Mouse (Mus musculus) liver, postnatal 0 days (tissue): ENCODE measurements around the gene Plekha6. TPM values are rescaled to one million over a fixed set of nuclear protein-coding genes. Genes with fewer than 3 reads are reported as not detected.
A peak's percentile ranks its signal among the peaks of the same experiment; 100 is the strongest.

Experiments used
- ATAC-seq: fragments of 200-750 bp; cut with Nextera tagmentation; 2 replicates; pipeline ENCODE4 v1.8.0; 2017; ENCODE audit warnings: mild to moderate bottlenecking, moderate library complexity
- DNase-seq: peaks from one replicate; pipeline ENCODE4 v3.0.0-alpha.2; 2016
- H3K27ac ChIP-seq: fragments of 300-500 bp; sonication (generic); 2 replicates; pipeline ENCODE4 v1.5.1; 2014; ENCODE audit warnings: antibody characterized with exemption, moderate library complexity, mild to moderate bottlenecking, low read depth
- H3K27me3 ChIP-seq: fragments of 300-500 bp; sonication (generic); 2 replicates; pipeline ENCODE4 v1.6.1; 2014; ENCODE audit warnings: low read length, control low read depth, mixed read lengths; ENCODE audit not compliant: insufficient read depth
- H3K36me3 ChIP-seq: fragments of 300-500 bp; sonication (generic); replicated peaks from 2 replicates; pipeline ENCODE4 v1.6.1; 2014; ENCODE audit warnings: mild to moderate bottlenecking, control low read depth, low read length, moderate library complexity, mixed read lengths; ENCODE audit not compliant: insufficient read depth
- H3K4me1 ChIP-seq: fragments of 300-500 bp; sonication (generic); 2 replicates; pipeline ENCODE4 v1.6.1; 2014; ENCODE audit warnings: antibody characterized with exemption, mild to moderate bottlenecking, control low read depth; ENCODE audit not compliant: insufficient read depth
- H3K4me2 ChIP-seq: fragments of 300-500 bp; sonication (generic); 2 replicates; pipeline ENCODE4 v1.6.1; 2014; ENCODE audit warnings: low read depth, mild to moderate bottlenecking, low read length, moderate library complexity, mixed read lengths
- H3K4me3 ChIP-seq: fragments of 300-500 bp; sonication (generic); 2 replicates; pipeline ENCODE4 v1.5.1; 2014; ENCODE audit warnings: low read depth, low read length
- H3K9ac ChIP-seq: fragments of 300-500 bp; sonication (generic); replicated peaks from 2 replicates; pipeline ENCODE4 v1.6.1; 2014; ENCODE audit warnings: mild to moderate bottlenecking, moderate library complexity
- H3K9me3 ChIP-seq: fragments of 300-500 bp; sonication (generic); 2 replicates; pipeline ENCODE4 v1.6.1; 2016; ENCODE audit warnings: mild to moderate bottlenecking, control low read depth, low read length, mixed read lengths
- CTCF ChIP-seq: sonication (generic); IDR thresholded peaks from 2 replicates; pipeline ENCODE4 v1.5.1; 2016; ENCODE audit warnings: antibody characterized with exemption, low read depth
- EP300 ChIP-seq: IDR thresholded peaks from 2 replicates; pipeline ENCODE4 v1.6.1; 2016; ENCODE audit warnings: antibody characterized with exemption, low read depth, mild to moderate bottlenecking
- WGBS: fragments of 180-500 bp; shearing (Covaris S2); extraction: QIAGEN DNeasy Blood & Tissue Kit; methylation state at CpG from one replicate; pipeline ENCODE4 v1.1.7; 2014; ENCODE audit not compliant: insufficient replicate concordance; 5-methylcytosine and 5-hydroxymethylcytosine counted together
- polyA plus RNA-seq: library from polyadenylated mRNA; unstranded; fragments of >200 nt; fragmentation: Nextera tagmentation; extraction: Ambion mirVana; gene quantifications from 2 replicates; pipeline ENCODE4 v1.2.1, GENCODE M21; 2015

Gene Plekha6
- polyA plus RNA-seq, 1 experiment from 2014 or later, result 3.8 TPM

- DNase-seq, result no peak
- Histone ChIP-seq H3K9me3 (no peaks in the 10 kb centered on the region), H3K36me3 (no peaks in the 10 kb centered on the region), H3K27ac (no peak within 1 kb of the TSS), H3K27me3 (no peaks in the 10 kb centered on the region), H3K4me1 (no peaks in the 10 kb centered on the region), H3K9ac (no peak within 1 kb of the TSS), H3K4me3 (no peak within 1 kb of the TSS), H3K4me2 (no peak within 1 kb of the TSS)
- WGBS, result 82% methylated on average over 13 of the region's 13 CpGs
- no peak for TF ChIP-seq EP300
- TF ChIP-seq CTCF, result no peak
- ATAC-seq, result no peak
These were observed 157.4 kb downstream of the Plekha6 start, which contains the start of gene Kiss1 for GRCm38 (mm10) chr1:133321267-133321925. Kiss1 (plus strand) TSS chr1:133321875.

DNA sequence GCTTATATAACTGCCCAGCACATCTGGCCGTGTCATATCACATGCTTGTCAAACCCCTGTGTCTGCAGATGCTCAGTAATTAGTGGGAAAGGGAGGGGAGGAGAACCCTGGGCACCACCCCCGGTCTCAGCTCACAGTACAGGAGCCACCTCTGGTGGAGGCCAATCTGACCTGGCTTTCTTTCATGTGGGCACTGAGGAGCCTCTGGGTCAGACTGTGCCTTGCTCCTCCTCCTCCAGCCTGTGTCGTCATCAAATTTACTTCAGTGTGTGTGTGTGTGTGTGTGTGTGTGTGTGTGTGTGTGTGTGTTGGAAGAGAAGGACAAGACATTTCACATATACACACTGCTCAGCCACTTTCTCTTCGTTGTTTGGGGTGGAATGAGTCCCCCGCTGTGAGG is 159.3 kb downstream of the Plekha6 start:
- Histone ChIP-seq H3K4me3 (no peak overlapping the region), H3K9me3 (no peaks in the 10 kb centered on the region), H3K36me3 (no peaks in the 10 kb centered on the region), H3K27me3 (no peaks in the 10 kb centered on the region), H3K4me1 (no peaks in the 10 kb centered on the region), H3K4me2 (no peak overlapping the region), H3K27ac (no peak overlapping the region), H3K9ac (no peak overlapping the region)
- ATAC-seq (no peak), DNase-seq (no peak)
- TF ChIP-seq CTCF, result no peak
- TF ChIP-seq EP300, result no peak
- 40% methylated on average over 5 of the region's 5 CpGs for WGBS

DNA sequence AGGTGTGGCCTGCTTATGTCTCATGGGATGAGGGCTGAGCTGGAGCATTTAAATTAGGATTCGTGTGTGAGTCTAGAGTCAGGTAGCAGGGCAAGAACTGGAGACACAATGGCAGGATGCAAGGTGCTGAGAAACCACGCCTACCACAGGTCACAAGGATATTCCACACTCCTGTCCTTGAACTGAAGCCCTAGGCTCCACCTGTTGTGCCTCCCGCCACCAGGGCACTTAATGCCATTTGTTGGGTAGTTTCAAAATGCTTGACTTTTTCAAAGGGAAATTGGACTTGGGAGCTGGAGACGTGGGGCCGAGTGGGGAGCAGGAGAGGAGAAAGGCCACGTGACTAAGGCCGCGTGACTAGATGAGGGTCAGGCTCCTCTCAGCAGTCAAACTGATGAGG is 161.9 kb downstream of the Plekha6 start:
- no peak overlapping the region for H3K4me3 ChIP-seq
- TF ChIP-seq EP300, result no peak
- TF ChIP-seq CTCF, result no peak
- H3K9ac ChIP-seq, result no peak overlapping the region
- H3K4me2 ChIP-seq, result no peak overlapping the region
- no peaks in the 10 kb centered on the region for H3K36me3 ChIP-seq
- H3K27me3 ChIP-seq, result peaks cover 12% of the 10 kb centered on the region
- ATAC-seq (no peak), DNase-seq (no peak)
- H3K4me1 ChIP-seq, result peaks cover 9% of the 10 kb centered on the region; the same call in 1 of the 2 replicates
- no peaks in the 10 kb centered on the region for H3K9me3 ChIP-seq
- 77% methylated on average over 8 of the region's 8 CpGs for WGBS
- no peak overlapping the region for H3K27ac ChIP-seq

DNA sequence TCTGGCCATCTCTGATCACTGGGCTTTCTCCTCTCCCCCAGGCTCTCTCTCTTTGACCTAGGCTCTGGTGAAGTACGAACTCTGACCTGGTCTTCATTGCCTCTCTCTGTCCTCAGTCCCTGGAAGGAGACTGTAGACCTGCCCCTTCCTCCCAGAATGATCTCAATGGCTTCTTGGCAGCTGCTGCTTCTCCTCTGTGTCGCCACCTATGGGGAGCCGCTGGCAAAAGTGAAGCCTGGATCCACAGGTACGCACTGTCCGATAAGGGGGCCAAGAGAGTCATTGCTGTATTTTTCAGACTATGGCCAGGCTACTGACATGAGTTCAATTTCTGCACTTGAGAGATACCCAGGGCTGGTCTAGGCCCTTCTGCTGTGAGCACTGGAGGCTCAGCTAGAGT is 163.1 kb downstream of the Plekha6 start:
- Histone ChIP-seq H3K4me3 (no peak overlapping the region), H3K4me1 (peaks cover 9% of the 10 kb centered on the region; the same call in 1 of the 2 replicates), H3K9me3 (no peaks in the 10 kb centered on the region), H3K36me3 (no peaks in the 10 kb centered on the region), H3K27me3 (peaks cover 12% of the 10 kb centered on the region), H3K9ac (no peak overlapping the region), H3K27ac (no peak overlapping the region), H3K4me2 (no peak overlapping the region)
- 61% methylated on average over 5 of the region's 5 CpGs for WGBS
- ATAC-seq (no peak), DNase-seq (no peak)
- peak; percentile 19; the same call in 1 of the 2 replicates for TF ChIP-seq CTCF
- TF ChIP-seq EP300, result no peak

DNA sequence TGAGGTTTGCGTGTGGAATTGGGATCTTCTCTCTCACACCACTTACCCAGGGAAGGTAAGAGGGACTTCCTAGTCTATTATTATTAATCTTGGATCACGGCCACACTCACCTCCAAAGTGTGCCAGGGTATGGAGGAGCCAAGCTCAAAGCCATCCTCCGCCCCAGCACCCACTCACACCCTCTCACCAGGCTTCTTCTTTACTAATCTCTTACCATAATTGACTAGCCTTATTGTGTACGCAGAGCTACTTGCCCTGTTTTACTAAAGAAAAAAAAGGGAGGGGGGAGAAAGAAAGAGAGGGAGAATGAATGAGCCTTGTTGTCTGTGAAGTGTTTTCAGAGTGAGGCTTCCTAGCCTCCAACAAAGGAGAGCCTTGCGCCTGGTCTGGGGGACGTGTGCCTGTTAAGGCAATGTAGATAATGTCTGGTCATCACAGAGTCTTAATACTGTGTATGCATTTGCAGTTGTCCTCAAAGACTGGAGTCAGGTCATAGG is 164.3 kb downstream of the Plekha6 start:
- TF ChIP-seq EP300 (no peak), CTCF (no peak)
- Histone ChIP-seq H3K4me3 (no peak overlapping the region), H3K9ac (no peak overlapping the region), H3K27ac (no peak overlapping the region), H3K4me1 (peaks cover 9% of the 10 kb centered on the region; the same call in 1 of the 2 replicates), H3K27me3 (peaks cover 12% of the 10 kb centered on the region), H3K4me2 (no peak overlapping the region), H3K36me3 (no peaks in the 10 kb centered on the region), H3K9me3 (no peaks in the 10 kb centered on the region)
- 80% methylated on average over 6 of the region's 6 CpGs for WGBS
- DNase-seq (no peak), ATAC-seq (no peak)

DNA sequence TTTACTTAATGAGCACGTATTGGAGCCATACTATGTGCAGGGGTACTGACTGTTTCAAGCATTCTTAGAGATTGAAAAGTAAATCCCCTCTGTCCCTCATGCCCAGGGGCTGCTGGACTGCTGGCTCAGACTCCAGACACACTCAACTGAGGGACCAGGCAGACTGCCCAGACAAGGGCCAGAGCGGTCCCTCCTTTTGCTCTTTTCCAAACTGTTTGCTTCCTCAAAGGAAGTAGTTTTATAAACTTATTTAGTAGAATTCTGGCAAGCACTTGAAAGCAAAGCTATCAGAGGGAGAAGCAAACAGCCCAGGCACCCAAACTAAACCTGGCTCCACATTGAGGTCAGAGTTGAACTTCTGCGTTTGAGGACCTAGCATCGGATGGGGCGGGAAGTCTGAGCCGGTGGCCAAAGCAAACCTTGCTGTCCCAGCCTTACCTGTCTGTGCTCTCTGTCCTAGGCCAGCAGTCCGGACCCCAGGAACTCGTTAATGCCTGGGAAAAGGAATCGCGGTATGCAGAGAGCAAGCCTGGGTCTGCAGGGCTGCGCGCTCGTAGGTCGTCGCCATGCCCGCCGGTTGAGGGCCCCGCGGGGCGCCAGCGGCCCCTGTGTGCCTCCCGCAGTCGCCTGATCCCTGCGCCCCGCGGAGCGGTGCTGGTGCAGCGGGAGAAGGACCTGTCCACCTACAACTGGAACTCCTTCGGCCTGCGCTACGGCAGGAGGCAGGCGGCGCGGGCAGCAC is 165.1 kb downstream of the Plekha6 start:
- H3K27me3 ChIP-seq, result peaks cover 12% of the 10 kb centered on the region
- ATAC-seq, result peak; percentile 59

More for the DNA sequence above, 165.1 kb downstream of the Plekha6 start:
- Histone ChIP-seq H3K4me1 (peaks cover 9% of the 10 kb centered on the region; the same call in 1 of the 2 replicates), H3K9me3 (no peaks in the 10 kb centered on the region), H3K27ac (no peak overlapping the region), H3K9ac (peak overlapping the region; percentile 48; the same call in 1 of the 2 replicates), H3K4me2 (peak overlapping the region; percentile 57), H3K4me3 (peak overlapping the region; percentile 13; the same call in 1 of the 2 replicates), H3K36me3 (no peaks in the 10 kb centered on the region)
- no peak for DNase-seq
- TF ChIP-seq EP300, result no peak
- 5% methylated on average over 34 of the region's 34 CpGs for WGBS
